Mouse (Mus musculus) CH12.LX (cell line): Measurements from ENCODE around the gene Npl.

Source experiments
- CHD2 ChIP-seq: IDR thresholded peaks from 2 replicates; pipeline ENCODE4 v1.6.1; 2011; ENCODE audit warnings: low read length, improper control_type of control experiment
- CTCF ChIP-seq, 2 experiments: IDR thresholded peaks in 1 of 2; conservative IDR thresholded peaks in 1 of 2; 2 replicates each; pipeline ENCODE4 v1.5.1; 2011 to 2012; ENCODE audit warnings: low read depth in 2 of 2, low read length in 2 of 2, improper control_type of control experiment in 1 of 2, inconsistent platforms in 1 of 2, mild to moderate bottlenecking in 1 of 2, moderate library complexity in 1 of 2
- EP300 ChIP-seq: IDR thresholded peaks from 2 replicates; pipeline ENCODE4 v1.6.1; 2011; ENCODE audit warnings: low read length, improper control_type of control experiment
- KAT2A ChIP-seq: IDR thresholded peaks from 2 replicates; pipeline ENCODE4 v1.6.1; 2012; ENCODE audit warnings: low read length, improper control_type of control experiment, inconsistent platforms; ENCODE audit not compliant: insufficient replicate concordance
- NELFE ChIP-seq: IDR thresholded peaks from 2 replicates; pipeline ENCODE4 v1.6.1; 2011; ENCODE audit warnings: low read depth, low read length, improper control_type of control experiment
- POLR2A ChIP-seq: IDR thresholded peaks from 2 replicates; pipeline ENCODE4 v1.6.1; 2011; ENCODE audit warnings: low read depth, mild to moderate bottlenecking, improper control_type of control experiment, low read length
- SIN3A ChIP-seq: IDR thresholded peaks from 2 replicates; pipeline ENCODE4 v1.6.1; 2012; ENCODE audit warnings: low read length, improper control_type of control experiment, inconsistent platforms
- SMC3 ChIP-seq: IDR thresholded peaks from 2 replicates; pipeline ENCODE4 v1.6.1; 2011; ENCODE audit warnings: low read depth, low read length, improper control_type of control experiment

DNA sequence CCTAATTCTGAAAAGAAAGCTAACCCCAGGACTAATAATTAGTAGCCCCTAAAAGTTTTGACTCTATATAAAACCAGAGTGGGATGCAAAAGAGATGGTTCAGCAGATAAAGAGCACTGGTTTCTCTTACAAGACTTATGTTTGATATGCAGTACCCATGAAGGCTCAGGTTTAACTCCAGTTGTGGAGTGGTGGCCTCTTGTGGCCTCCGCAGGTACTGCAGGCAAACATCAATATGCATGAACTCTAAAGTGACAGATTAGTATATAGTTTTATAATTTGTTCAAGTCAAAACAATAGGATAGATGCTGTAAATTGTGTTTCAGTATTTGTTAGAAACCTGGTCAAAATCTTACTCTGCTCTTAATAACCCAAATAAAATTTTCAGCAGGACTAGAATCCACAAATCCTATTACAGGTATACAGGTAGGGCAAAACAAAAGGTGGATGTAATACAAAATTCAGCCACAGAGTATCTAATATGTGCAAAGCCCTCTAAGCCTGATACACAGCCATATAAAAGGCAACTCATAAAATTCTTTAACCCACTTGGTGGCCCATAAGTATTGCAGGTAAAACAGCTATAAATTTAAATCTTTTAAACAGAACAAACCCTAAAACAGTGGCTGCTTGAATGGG, 69.3 kb downstream of the Npl start:
- TF ChIP-seq CTCF (conservative IDR thresholded peaks at IDR 0.05 in 1 of 2, IDR thresholded peaks at IDR 0.05 in 1 of 2; ENCODE audit: low read depth in 2 of 2, low read length in 2 of 2) (peak; percentile 69 to 81), SIN3A (no peak), EP300 (no peak), POLR2A (no peak), KAT2A (no peak), NELFE (no peak), SMC3 (no peak; the same call in 1 of the 2 replicates), CHD2 (no peak)
